Mouse (Mus musculus): ENCODE measurements around the gene Tmc7.

- TF ChIP-seq GATA1 (IDR thresholded peaks at IDR 0.05; ENCODE audit: borderline replicate concordance, low read length) (no peak), FLI1 (IDR thresholded peaks at IDR 0.05; ENCODE audit: low read length) (no peak)
Observed at GRCm38 (mm10) chr7:118517819-118518218, 66.7 kb downstream of the Tmc7 start.

All from megakaryocyte, embryonic 14.5 days (primary cell).